Mouse (Mus musculus): ENCODE measurements around the gene Myo3b.

The Myo3b gene

GRCm38 (mm10) chr2:70292776-70293175 is 253.8 kb downstream of the Myo3b start:
- DNase-seq: no peak

GRCm38 (mm10) chr2:70302905-70303304 is 264.0 kb downstream of the Myo3b start:
- DNase-seq: no peak

- peak; percentile 36 for DNase-seq
Observed at GRCm38 (mm10) chr2:70315125-70315524, 276.2 kb downstream of the Myo3b start.

- peak; percentile 62 for DNase-seq
Observed at GRCm38 (mm10) chr2:70315734-70316133, 276.8 kb downstream of the Myo3b start.

GRCm38 (mm10) chr2:70317850-70318249 is 278.9 kb downstream of the Myo3b start:
- DNase-seq: peak; percentile 0

GRCm38 (mm10) chr2:70318861-70319555 is 280.1 kb downstream of the Myo3b start:
- DNase-seq: peak; percentile 69

GRCm38 (mm10) chr2:70322767-70323166 is 283.8 kb downstream of the Myo3b start:
- DNase-seq: peak; percentile 79

GRCm38 (mm10) chr2:70327602-70328001 is 288.7 kb downstream of the Myo3b start:
- DNase-seq: peak; percentile 45

GRCm38 (mm10) chr2:70332905-70333304 is 294.0 kb downstream of the Myo3b start:
- DNase-seq: no peak

- DNase-seq: peak; percentile 89
Observed at GRCm38 (mm10) chr2:70333553-70333952, 294.6 kb downstream of the Myo3b start.

GRCm38 (mm10) chr2:70336551-70336950 is 297.6 kb downstream of the Myo3b start:
- DNase-seq: peak; percentile 66

- DNase-seq: peak; percentile 93
Observed at GRCm38 (mm10) chr2:70337208-70337611, 298.3 kb downstream of the Myo3b start.

- DNase-seq: peak; percentile 46
Observed at GRCm38 (mm10) chr2:70337869-70338268, 298.9 kb downstream of the Myo3b start.

GRCm38 (mm10) chr2:70339061-70339460 is 300.1 kb downstream of the Myo3b start:
- DNase-seq: peak; percentile 72

- peak; percentile 11 for DNase-seq
Observed at GRCm38 (mm10) chr2:70339501-70339900, 300.6 kb downstream of the Myo3b start.

- peak; percentile 31 for DNase-seq
Observed at GRCm38 (mm10) chr2:70340224-70340623, 301.3 kb downstream of the Myo3b start.

GRCm38 (mm10) chr2:70345126-70345525 is 306.2 kb downstream of the Myo3b start:
- peak; percentile 65 for DNase-seq

- peak; percentile 60 for DNase-seq
Observed at GRCm38 (mm10) chr2:70347511-70347910, 308.6 kb downstream of the Myo3b start.

GRCm38 (mm10) chr2:70348793-70349553 is 310.0 kb downstream of the Myo3b start:
- peak; percentile 66 for DNase-seq

- DNase-seq: peak; percentile 33
Observed at GRCm38 (mm10) chr2:70352435-70353165, 313.7 kb downstream of the Myo3b start.

- DNase-seq: peak; percentile 74
Observed at GRCm38 (mm10) chr2:70354056-70354455, 315.1 kb downstream of the Myo3b start.

GRCm38 (mm10) chr2:70355026-70355425 is 316.1 kb downstream of the Myo3b start:
- peak; percentile 52 for DNase-seq

GRCm38 (mm10) chr2:70369421-70369820 is 330.5 kb downstream of the Myo3b start:
- DNase-seq: no peak

Data from heart, adult 11 months (tissue).